Mouse (Mus musculus) lung, postnatal 25 days (tissue): Measurements from ENCODE around the gene Pmm1.
"Not testable (repeated sequence)": the region's sequence is repeated elsewhere in the genome, so short reads cannot be mapped to it uniquely, and the experiment has no call there.

Experiments used
- DNase-seq: peaks from one replicate; pipeline ENCODE4 v3.0.0; 2022; ENCODE audit warnings: low spot score

Pmm1 gene

DNA sequence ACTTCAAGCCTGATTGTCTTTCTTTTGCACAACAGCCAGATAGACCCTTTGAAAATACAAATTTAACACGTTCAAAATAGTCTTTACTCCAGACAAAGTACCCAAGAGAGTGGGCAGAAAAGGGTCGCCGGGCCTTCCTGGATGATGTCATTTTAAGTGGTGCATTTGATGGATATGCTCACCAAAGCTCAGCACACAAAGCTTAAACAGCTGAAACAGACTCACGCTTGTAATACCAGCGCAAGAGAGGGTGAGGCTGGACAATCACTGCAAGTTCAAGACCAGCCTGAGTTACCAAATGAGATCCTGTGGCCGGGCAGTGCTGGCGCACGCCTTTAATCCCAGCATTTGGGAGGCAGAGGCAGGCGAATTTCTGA lies 34.3 kb downstream of the Pmm1 start:
- DNase-seq, result no peak

DNA sequence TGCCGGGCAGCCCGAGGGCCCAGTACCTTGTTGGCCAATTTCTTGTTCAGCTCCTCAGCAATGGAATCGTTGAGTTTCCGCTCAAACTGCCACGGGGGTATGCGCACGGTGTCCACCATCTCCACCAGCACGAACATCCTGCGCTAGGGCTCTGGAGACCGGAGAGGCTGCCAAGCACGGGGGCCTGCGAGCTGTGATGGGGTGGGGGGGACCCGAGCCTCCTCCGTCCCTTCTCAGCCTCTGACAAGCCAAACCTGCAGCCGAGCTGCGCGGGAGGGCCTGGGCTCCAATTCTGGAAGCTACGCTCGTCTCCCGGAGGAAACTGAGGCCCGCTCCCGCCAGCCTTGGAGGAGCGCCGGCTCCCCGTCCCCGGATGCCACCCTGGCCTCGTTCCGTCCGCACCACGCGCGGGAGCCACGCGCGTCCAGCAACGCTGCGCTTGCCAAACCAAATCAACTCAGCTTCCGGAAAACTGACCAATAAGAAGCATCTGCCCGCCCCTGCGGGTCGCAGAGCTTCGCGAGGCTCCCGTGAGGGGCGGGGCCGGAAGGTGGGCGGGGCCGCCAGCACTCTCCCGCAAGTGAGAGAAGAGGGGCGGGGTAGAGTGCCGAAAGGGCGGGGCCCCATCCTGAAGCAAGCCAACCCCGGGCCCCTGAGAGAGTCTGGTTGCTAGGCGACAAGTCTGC lies 34.8 kb downstream of the Pmm1 start, which contains the start of gene Polr3h:
Polr3h (minus strand) TSS at position 481 of the 686 bp plus-strand sequence.
- peak; percentile 95 for DNase-seq

DNA sequence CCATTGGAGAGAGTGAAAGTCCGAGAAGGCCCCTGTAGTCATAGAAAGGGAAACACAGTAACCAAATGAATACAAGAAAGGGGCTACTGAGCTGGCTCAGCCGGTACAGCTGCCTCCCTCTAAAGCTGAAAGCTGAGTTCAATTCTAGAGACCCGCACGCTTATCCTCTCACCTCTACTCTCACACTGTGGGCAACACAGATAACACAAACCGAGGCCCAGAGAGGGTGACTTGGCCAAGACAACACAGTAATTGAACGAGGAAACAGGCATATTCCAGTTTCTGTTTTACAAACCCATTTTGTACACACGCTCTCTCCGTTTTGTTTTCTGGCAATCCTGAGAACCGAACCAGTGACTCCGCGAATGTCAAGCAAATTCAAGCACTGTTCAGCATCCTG lies 35.8 kb downstream of the Pmm1 start:
- DNase-seq, result no peak

DNA sequence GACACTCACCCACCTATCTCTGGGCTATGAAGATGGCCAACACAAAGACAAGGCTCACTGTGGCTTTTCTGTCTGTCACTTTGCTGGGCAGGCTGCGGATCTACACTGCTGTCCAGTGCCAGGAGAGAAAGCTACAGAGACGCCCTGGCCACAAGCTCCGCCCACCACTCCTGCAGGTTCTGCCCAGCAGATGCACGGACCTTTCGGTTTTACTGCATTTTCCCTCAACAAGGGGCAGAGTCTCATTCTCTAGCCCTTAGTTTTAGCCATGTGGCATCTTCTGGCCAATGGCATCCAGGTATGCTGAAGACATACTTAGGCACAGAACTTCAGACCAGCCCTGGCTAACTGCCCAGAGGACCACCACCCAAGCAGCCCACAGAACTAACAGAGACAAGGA lies 39.5 kb downstream of the Pmm1 start:
- DNase-seq, result no peak

DNA sequence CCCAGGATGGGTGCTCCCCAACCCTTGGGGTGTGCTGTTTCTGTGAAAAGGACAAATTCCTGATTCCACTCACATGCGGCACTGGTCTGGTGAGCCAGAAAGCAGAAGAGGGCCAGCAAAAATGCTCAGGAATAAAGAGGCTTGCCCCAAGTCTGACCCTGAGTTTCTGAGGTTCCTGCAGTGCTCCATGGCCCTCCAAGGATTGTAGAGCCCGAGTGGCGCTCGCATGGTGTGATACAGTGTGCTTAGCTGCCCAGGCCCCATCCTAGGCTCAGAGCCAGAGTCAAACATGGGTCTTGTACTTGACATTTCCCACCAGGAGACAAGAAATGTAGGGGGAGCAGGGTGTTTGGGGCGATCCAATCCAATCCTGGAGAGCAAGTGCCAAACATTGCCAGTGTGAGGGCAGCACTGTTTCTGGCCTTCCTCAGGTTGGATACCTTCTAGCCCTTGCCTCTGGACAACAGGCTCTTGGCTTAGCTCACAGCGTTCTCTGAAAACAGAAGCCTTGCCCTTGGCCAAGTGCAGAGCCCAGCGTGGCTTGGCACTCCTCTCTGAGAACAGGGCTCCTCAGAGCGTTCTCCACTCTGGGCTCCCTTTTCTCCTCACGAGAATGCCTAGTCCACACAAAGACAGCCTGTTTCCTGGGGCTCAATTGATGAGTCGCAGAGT lies 40.0 kb downstream of the Pmm1 start:
- no peak for DNase-seq

DNA sequence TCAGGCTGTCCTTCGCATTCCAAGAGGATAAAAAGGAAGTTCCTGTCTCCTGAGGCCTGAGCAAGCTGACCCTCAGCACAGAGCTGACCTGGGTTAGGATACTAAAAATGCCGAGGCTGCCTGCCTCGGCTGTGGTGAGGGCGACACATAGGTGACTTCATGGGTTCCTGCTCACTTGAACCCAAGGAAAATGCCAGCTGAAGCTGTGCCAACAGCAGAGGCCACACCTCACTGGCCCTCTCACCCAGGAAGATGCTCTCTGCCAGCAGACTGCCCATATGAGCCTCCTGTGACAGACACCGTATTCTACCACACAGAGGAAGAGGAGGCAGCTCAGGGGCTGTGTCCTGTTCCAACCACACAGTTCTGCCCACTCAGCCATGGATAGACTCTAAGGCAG lies 41.7 kb downstream of the Pmm1 start:
- DNase-seq, result no peak

DNA sequence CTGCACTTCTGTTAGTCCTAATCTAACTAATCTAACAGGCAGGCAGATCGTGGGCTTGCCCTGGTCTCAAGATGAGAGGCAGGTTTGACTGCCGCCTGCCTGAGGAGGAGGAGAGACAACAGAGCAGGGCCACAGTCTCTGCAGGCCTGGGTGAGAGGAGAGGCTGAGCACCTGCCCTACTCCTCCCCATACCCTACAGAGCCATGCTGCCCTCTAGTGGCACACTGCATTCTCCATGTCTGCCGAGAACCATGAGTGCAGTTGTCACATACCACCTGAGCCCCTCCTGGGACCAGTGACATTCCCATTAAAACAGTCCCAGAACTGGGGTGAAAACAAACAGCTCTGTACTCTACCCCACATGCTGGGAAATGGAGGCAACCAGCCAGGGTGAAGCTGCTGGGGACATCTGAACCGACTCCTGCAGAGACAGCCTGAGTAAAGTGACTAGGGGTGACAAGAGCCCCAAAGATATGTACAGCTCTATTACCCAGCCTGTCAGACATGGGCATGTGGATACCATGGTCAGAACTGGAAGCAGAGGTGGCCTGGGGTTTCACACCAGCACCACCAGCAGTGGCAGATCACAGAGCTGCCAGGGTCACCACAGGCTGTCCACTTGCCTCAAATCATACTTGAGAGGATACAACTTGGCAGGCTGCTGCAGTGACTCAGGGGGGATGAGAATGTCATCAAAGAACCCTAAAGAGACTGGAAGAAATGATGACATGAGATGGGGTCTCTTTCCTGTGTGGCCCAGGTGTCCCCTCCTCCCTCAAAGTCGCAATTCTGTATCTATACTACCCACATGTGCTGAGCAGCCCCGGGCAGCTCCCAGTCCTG lies 42.9 kb downstream of the Pmm1 start:
- peak; percentile 71 for DNase-seq

DNA sequence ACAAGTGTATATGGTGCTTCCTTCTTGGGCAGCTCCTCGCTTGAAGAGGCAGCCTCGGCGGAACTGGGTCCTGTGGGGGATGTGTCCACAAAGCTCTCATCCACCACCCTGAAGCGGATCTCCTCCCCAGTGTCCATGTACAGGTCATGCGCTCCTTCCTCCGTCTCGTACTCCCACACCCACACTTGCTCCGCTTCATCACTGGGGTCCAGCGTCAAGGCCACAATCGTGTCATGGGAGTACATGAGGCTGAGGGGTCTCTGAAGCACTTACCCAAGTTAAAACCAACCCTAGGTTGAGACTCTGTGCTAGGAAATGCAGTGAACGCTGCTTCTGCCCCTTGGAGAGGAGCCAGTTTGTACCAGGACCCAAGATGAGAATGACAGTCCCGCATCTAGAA lies 43.5 kb downstream of the Pmm1 start:
- no peak for DNase-seq

DNA sequence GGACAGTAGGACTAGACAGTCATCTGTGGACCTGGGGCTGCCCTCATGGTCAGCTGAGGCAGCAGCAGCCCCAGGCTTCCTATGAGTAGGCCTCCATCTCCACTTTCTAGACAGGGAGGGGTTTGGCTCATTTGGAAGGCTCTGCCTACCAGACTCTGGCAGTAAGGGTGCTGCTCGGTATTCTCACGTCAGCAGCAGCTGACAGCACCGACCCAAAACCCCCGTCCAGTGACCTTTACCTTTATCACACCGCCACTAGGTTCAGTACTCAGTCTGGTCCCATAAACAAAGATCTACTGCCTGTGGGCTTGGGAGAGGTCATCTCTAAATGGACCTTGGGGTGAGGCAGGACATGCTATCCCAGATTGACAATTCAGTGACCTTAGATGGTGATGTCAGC lies 45.1 kb downstream of the Pmm1 start:
- no peak for DNase-seq

DNA sequence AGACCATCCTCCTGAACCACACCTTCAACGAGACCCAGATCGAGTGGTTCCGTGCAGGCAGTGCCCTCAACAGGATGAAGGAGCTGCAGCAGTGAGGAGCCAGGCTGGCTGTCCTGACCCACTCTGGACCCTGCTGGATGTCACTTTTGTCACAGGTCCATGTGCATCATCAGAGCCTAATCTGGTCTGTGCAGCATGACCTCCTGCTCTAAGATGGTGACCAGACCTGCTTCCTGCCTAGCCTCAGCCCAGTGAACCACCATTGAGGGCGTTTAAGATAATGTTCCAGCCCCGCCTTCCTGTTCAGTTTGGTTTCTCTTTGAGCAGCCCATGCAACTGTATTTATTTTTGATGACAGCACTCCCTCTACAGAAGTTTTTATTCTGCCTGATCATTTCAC lies 46.1 kb downstream of the Pmm1 start:
- DNase-seq, result no peak

DNA sequence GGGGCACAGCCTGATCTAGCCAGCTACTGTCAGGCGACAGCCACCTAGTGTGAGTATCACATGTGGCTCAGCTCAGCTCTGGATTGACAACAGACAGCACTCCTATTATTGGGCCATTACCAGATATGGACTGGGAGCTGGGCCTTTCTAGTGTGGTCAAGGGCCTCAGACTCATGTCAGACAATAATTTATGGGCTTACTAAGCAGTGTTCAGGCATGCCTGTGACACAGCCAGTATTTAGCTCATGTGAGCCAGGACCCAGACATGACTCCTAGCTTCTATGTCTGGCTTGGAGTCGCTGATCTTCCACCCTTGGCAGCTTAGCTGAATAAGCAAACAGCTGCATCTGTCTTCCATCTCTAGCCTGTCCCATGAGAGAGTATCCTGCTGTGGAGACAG lies 48.2 kb downstream of the Pmm1 start:
- no peak for DNase-seq

DNA sequence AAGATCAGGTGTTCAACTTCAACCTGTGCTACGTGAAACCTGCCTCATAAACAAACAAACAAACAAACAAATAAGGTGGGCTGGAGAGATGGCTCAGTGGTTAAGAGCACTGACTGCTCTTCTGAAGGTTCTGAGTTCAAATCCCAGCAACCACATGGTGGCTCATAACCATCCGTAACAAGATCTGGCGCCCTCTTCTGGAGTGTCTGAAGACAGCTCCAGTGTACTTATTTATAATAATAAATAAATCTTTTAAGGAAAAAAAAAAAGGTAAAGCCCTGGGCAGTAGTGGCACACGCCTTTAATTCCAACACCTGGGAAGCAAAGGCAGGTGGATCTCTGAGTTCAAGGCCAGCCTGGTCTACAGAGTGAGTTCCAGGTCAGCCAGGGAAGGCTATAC lies 52.0 kb downstream of the Pmm1 start:
- DNase-seq, result not testable (repeated sequence)

DNA sequence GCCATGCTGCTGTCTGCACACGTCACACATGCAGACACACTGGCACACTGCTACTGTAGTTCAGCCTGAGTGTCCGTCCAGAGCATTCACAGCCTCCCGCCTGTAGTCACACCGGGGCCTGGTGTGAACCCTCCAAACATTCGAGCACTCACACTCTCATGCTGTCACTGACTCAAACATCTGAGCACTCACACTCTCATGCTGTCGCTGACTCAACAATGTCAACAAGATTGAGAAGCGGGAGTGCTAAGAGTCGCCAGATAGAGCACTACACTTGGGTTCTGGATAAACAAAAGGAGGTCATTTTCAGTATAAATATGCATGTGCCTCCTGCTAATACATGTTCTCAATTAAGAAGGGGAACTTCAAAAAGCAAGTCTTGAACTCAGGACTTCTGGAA lies 52.8 kb downstream of the Pmm1 start:
- DNase-seq, result no peak

DNA sequence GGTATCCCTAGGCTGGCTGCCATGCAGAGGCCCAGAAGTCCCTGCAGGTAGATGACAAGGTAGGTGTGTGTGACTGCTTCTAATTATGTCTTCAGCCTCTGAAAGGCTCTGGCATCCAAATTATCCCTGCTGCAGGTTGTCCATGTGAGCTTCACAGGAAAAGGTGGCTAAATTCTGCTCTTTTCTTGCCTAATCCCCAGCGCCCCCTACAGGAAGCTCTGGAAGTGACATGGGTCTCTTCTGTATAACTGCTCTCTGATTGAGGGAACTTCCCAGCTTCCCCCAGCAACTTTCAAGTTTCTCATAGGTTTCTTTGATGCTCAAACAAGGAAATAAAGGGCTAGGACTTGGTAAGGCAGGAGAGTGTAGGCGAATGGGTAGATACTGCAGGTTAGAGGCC lies 55.8 kb downstream of the Pmm1 start:
- peak; percentile 72 for DNase-seq
